Mouse (Mus musculus): Measurements from ENCODE around the gene Kcnn1. TPM values are rescaled to one million over a fixed set of nuclear protein-coding genes. Genes with fewer than 3 reads are reported as not detected.
"Not testable (repeated sequence)": the region's sequence is repeated elsewhere in the genome, so short reads cannot be mapped to it uniquely, and the experiment has no call there.

The Kcnn1 gene
- total and polyA plus RNA-seq, 3 experiments = 12.6 to 21.5 (median 14.7) TPM

- Histone ChIP-seq H3K9ac (ENCODE audit: low read depth, low read length) (no peak overlapping the region), H3K36me3 (ENCODE audit: control insufficient read depth, insufficient read depth, low read length) (peaks cover 2% of the 10 kb centered on the region; the same call in 1 of the 2 replicates), H3K4me1 (ENCODE audit: control insufficient read depth, insufficient read depth, low read length) (peaks cover 6% of the 10 kb centered on the region), H3K79me2 (replicated peaks; ENCODE audit: control insufficient read depth, insufficient read depth, low read length) (peaks cover 5% of the 10 kb centered on the region), H3K27ac (no peak overlapping the region), H3K4me3 (no peak overlapping the region), H3K27me3 (ENCODE audit: control insufficient read depth, insufficient read depth, low read length) (no peaks in the 10 kb centered on the region)
- no peak for DNase-seq
- TF ChIP-seq CTCF (IDR thresholded peaks at IDR 0.05) (no peak), POLR2A (IDR thresholded peaks at IDR 0.05; ENCODE audit: insufficient read depth, low read depth, low read length) (no peak), EP300 (IDR thresholded peaks at IDR 0.05; ENCODE audit: insufficient read depth, low read depth, low read length) (no peak)
- 47% methylated on average over 2 of the region's 2 CpGs for WGBS
- intact Hi-C loops (cut with DNase I) = loop anchor here (1.0 to 5.0 kb wide), 4 partner anchors 22 to 374 kb away; partner anchors contain the start of genes Haus8 and Myo9b
Observed at GRCm38 (mm10) chr8:70898661-70899198, 35.7 kb upstream of the Kcnn1 start.

GRCm38 (mm10) chr8:70897681-70898413, 34.8 kb upstream of the Kcnn1 start:
- under 1% methylated on average over 20 of the region's 20 CpGs for WGBS
- H3K27me3 ChIP-seq (ENCODE audit: control insufficient read depth, insufficient read depth, low read length) = no peaks in the 10 kb centered on the region; the same call in 1 of the 2 replicates
- intact Hi-C loops (cut with DNase I) = loop anchor here (1.0 to 5.0 kb wide), 5 partner anchors 23 to 374 kb away; partner anchors contain the start of genes Ccdc124, Haus8 and Myo9b
- H3K27ac ChIP-seq = peak overlapping the region; percentile 86
- peaks cover 6% of the 10 kb centered on the region for H3K4me1 ChIP-seq (ENCODE audit: control insufficient read depth, insufficient read depth, low read length)
- DNase-seq = peak; percentile 85 to 90
- TF ChIP-seq CTCF (IDR thresholded peaks at IDR 0.05) (peak; percentile 79), EP300 (IDR thresholded peaks at IDR 0.05; ENCODE audit: insufficient read depth, low read depth, low read length) (peak; percentile 77; the same call in 1 of the 2 replicates), POLR2A (IDR thresholded peaks at IDR 0.05; ENCODE audit: insufficient read depth, low read depth, low read length) (no peak; the same call in 1 of the 2 replicates)
- H3K4me3 ChIP-seq = peak overlapping the region; percentile 88
- H3K36me3 ChIP-seq (ENCODE audit: control insufficient read depth, insufficient read depth, low read length) = peaks cover 2% of the 10 kb centered on the region; the same call in 1 of the 2 replicates
- H3K9ac ChIP-seq (ENCODE audit: low read depth, low read length) = peak overlapping the region; percentile 68
- peaks cover 5% of the 10 kb centered on the region for H3K79me2 ChIP-seq (replicated peaks; ENCODE audit: control insufficient read depth, insufficient read depth, low read length)

DNA sequence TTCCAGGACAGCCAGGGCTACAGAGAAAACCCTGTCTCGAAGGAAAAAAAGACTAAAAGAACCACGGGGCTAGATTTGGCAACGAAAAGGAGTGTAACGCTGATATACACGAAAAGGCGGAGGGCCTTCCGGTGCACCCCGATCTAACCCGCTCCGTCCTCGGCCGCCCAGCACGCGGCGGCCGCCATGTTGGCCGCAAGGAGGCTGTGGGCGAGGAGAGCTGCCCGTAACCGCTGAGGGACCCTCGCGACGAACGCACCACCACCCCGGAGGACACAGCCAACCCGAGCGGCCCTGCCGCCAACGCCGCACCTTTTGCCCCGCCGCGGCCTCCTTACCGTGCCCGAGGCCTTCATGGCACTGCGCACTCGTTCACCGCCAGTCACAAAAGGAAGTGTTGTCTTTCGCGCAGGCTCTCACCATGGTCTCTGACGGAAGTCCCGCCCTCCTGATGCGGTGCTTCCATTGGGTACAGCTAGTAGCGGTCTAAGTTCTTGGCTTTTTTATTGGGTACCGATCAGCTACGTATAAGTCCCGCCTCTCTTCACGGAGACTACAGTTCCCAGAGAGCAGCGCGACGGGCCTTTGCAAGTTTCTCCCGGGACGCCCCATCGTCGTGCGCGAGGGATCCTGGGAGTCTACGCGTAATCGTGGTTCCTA, 34.1 kb upstream of the Kcnn1 start, which contains the start of gene Rpl18a:
Gene Rpl18a (minus strand): TSS at position 392 of the 660 bp plus-strand sequence.
- Histone ChIP-seq H3K9ac (ENCODE audit: low read depth, low read length) (peak within 1 kb of the TSS; percentile 96), H3K27ac (peak within 1 kb of the TSS; percentile 95), H3K36me3 (ENCODE audit: control insufficient read depth, insufficient read depth, low read length) (peaks cover 2% of the 10 kb centered on the region; the same call in 1 of the 2 replicates), H3K79me2 (replicated peaks; ENCODE audit: control insufficient read depth, insufficient read depth, low read length) (peaks cover 5% of the 10 kb centered on the region), H3K4me1 (ENCODE audit: control insufficient read depth, insufficient read depth, low read length) (peaks cover 6% of the 10 kb centered on the region), H3K4me3 (peak within 1 kb of the TSS; percentile 88), H3K27me3 (ENCODE audit: control insufficient read depth, insufficient read depth, low read length) (peaks cover 6% of the 10 kb centered on the region)
- peak; percentile 92 to 98 for DNase-seq
- peak; percentile 40 for TF ChIP-seq CTCF (IDR thresholded peaks at IDR 0.05)
- TF ChIP-seq POLR2A (IDR thresholded peaks at IDR 0.05; ENCODE audit: insufficient read depth, low read depth, low read length) = peak; percentile 98
- peak; percentile 74 for TF ChIP-seq EP300 (IDR thresholded peaks at IDR 0.05; ENCODE audit: insufficient read depth, low read depth, low read length)
- intact Hi-C loops (cut with DNase I) = loop anchor here (1.0 to 5.0 kb wide), 3 partner anchors 24 to 375 kb away; partner anchors contain the start of genes Ccdc124, Haus8 and Myo9b
- WGBS = under 1% methylated on average over 60 of the region's 60 CpGs

- peak overlapping the region; percentile 95 for H3K27ac ChIP-seq
- intact Hi-C loops (cut with DNase I) = loop anchor here (1.0 to 5.0 kb wide), 3 partner anchors 23 to 376 kb away; partner anchors contain the start of genes Ccdc124, Haus8 and Myo9b
- WGBS = 2% methylated on average over 25 of the region's 25 CpGs
- peak overlapping the region; percentile 88 for H3K4me3 ChIP-seq
- peak overlapping the region; percentile 96 for H3K9ac ChIP-seq (ENCODE audit: low read depth, low read length)
- peaks cover 5% of the 10 kb centered on the region for H3K79me2 ChIP-seq (replicated peaks; ENCODE audit: control insufficient read depth, insufficient read depth, low read length)
- H3K4me1 ChIP-seq (ENCODE audit: control insufficient read depth, insufficient read depth, low read length) = peaks cover 6% of the 10 kb centered on the region
- TF ChIP-seq POLR2A (IDR thresholded peaks at IDR 0.05; ENCODE audit: insufficient read depth, low read depth, low read length) (no peak), EP300 (IDR thresholded peaks at IDR 0.05; ENCODE audit: insufficient read depth, low read depth, low read length) (0 out of 2 replicates have a peak, but pooled peaks have one; percentile 5)
- no peak for DNase-seq
- peaks cover 2% of the 10 kb centered on the region; the same call in 1 of the 2 replicates for H3K36me3 ChIP-seq (ENCODE audit: control insufficient read depth, insufficient read depth, low read length)
- peaks cover 9% of the 10 kb centered on the region for H3K27me3 ChIP-seq (ENCODE audit: control insufficient read depth, insufficient read depth, low read length)
Observed at GRCm38 (mm10) chr8:70896316-70897020, 33.4 kb upstream of the Kcnn1 start.

DNA sequence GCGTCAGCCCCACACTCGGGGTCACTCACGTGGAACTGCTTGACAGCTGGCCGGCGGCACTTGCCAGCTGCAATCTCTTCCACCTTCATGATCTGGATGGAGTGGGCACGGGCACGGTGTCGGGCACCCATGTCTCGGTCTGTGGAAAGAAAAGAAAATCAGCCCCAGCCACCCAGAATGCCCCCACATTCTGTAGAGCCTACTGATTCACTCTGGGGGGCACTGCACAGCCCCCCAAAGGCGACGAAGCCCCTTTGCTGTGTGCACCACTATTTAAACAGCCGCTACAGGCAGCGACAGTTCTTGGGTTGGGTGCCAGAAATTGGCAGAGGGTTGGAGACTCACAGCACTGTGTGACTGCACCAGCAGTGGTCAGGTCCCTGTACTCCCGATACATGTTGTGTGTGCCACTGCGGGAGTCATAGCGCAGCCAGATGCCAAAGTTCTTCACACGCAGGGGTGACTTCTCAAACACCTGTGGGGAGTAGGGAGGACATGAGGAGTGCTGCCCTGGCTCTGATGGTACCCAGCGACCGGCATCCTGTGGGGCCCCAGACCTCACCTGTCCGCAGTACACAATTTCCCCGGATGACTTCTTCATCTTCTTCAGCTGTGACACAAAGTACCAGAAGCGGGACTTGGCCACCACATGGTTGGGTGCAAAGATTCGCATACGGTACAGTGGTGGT, 32.7 kb upstream of the Kcnn1 start:
- not testable (repeated sequence) for H3K4me3 ChIP-seq
- 80% methylated on average over 24 of the region's 24 CpGs for WGBS

More for the DNA sequence above, 32.7 kb upstream of the Kcnn1 start:
- not testable (repeated sequence) for DNase-seq; H3K9ac ChIP-seq (ENCODE audit: low read depth, low read length); H3K79me2 ChIP-seq (replicated peaks; ENCODE audit: control insufficient read depth, insufficient read depth, low read length); H3K27ac ChIP-seq; H3K4me1 ChIP-seq (ENCODE audit: control insufficient read depth, insufficient read depth, low read length); H3K36me3 ChIP-seq (ENCODE audit: control insufficient read depth, insufficient read depth, low read length)
- peaks cover 11% of the 10 kb centered on the region for H3K27me3 ChIP-seq (ENCODE audit: control insufficient read depth, insufficient read depth, low read length)
- intact Hi-C loops (cut with DNase I) = loop anchor here (5.0 kb wide), 2 partner anchors 307 to 377 kb away; partner anchors contain the start of genes Haus8 and Myo9b
